Mouse (Mus musculus) hematopoietic stem cell, adult 5-6 weeks (primary cell): Measurements from ENCODE around the gene Proz. TPM values are rescaled to one million over a fixed set of nuclear protein-coding genes. Genes with fewer than 3 reads are reported as not detected.
"Not testable (repeated sequence)": the region's sequence is repeated elsewhere in the genome, so short reads cannot be mapped to it uniquely, and the experiment has no call there.

Experiments used
- ATAC-seq, 2 experiments: fragments of 125-278 bp in 1 of 2; replicated peaks in 1 of 2; 2 replicates each; pipeline ENCODE4 v1.8.0; 2016 to 2017; ENCODE audit warnings: inconsistent platforms in 2 of 2, mild to moderate bottlenecking in 2 of 2, moderate number of reproducible peaks in 2 of 2, low read depth in 1 of 2, moderate TSS enrichment in 1 of 2; ENCODE audit not compliant: low FRiP score in 2 of 2, poor library complexity in 2 of 2, severe bottlenecking in 2 of 2, insufficient read depth in 1 of 2, low TSS enrichment in 1 of 2
- total RNA-seq: library from RNA; stranded (forward); fragments of 172-1452, 232-1000 nt; gene quantifications from 2 replicates; pipeline ENCODE4 v1.2.3, GENCODE M21; 2017

Proz gene
- total RNA-seq, result not detected in 2 replicates

GRCm38 (mm10) chr8:13060441-13061150 is at the start of gene Proz:
Gene Proz (plus strand): TSS chr8:13060914.
- ATAC-seq, result no peak

DNA sequence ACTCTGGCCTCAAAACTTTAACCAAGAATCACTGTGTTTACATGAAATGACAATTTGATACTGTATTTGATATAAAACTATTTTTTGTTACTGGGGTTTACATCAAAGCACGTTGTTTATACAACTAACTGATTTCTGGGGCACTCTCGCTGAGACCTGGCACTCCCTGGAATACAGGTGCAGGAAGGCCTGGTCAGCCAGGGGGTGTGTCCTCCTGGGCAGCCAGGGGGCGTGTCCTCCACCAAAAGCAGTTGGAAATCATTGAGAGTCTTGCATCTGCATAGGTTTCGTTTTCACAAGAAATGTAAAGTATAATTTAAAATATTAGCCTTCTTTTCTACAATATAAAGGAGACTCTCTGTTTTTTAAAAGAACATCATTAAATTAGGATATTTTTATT is 41.2 kb upstream of the Proz start:
- ATAC-seq, result no peak

- ATAC-seq, result peak in 1 of 2 experiments; percentile 24; a peak in 1 of 4 replicates
Measured at GRCm38 (mm10) chr8:13021830-13022229, 38.9 kb upstream of the Proz start.

GRCm38 (mm10) chr8:13025487-13026224 is 35.1 kb upstream of the Proz start, which contains the start of gene F7:
Gene F7 (plus strand): TSS chr8:13026034.
- ATAC-seq, result no peak

DNA sequence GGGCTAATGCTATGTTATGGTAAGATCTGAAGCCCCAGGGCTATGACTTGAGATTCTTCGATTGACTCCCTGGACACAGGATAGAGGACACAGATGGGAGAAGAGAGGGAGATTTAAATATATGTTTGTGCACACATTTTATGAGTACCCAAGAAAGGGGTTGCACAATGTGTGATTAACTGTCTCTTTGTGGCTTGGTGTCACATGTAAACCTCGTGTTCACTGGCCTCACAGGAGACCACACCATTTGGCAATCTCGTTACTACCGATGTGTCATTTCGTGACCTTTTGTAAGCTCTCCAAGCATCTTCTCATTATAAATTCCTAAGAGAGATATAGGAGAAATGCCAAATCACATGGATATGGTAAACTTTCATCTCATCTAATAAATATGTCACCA is 33.1 kb upstream of the Proz start:
- ATAC-seq, result peak in 1 of 2 experiments; percentile 29; a peak in 1 of 4 replicates

GRCm38 (mm10) chr8:13028482-13028881 is 32.2 kb upstream of the Proz start:
- peak in 1 of 2 experiments; percentile 15; a peak in 1 of 4 replicates for ATAC-seq

DNA sequence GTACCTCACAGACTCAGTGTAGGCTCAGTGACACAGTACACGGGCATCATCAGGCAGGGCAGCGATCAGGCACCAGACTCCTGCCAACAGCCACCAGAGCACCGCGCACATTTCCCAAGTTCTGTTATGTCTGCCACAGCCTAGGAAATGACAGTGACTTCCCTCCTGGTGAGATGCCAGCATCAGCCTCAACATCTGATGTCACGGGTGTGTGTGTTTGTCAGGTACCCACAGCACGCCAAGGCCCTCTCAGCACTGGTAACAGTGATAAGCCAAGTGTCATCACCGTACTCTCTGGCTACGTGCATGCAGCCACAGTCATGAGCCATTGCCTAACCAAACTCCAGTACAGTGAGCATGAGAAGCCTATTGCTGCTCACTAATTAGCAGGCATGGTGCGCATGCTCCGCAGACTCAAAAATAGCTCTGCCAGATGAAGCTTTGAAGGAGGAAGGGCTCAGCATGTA is 24.3 kb upstream of the Proz start:
- ATAC-seq, result peak; percentile 22 to 49; a peak in 2 of 4 replicates

- ATAC-seq, result peak; percentile 22 to 27; a peak in 1 of 4 replicates
Measured at GRCm38 (mm10) chr8:13037015-13037414, 23.7 kb upstream of the Proz start, which contains the start of gene F10. Gene F10 (plus strand): TSS chr8:13037308.

GRCm38 (mm10) chr8:13037569-13037968 is 23.1 kb upstream of the Proz start:
- no peak for ATAC-seq

DNA sequence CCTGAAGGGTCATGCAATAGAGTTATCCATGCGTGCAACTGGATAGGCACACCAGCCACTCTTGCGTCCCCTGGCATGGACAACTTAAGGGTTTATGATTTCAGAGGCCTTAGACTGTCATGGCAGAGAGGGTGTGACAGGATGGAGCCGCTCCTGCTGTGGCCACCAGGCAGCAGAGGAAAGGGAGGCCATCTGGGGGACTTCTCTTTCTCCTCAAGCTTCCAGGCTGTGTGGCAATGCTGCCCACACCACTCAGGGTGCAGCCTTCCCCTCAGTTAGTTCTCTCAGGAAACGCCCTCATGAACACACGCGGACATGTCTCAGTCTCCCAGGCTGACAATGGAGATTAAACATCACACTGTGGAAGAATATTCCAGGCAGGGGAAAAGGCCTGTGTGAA is 21.7 kb upstream of the Proz start:
- ATAC-seq, result peak; percentile 35 to 59; a peak in 2 of 4 replicates

GRCm38 (mm10) chr8:13041459-13041858 is 19.3 kb upstream of the Proz start:
- no peak for ATAC-seq

DNA sequence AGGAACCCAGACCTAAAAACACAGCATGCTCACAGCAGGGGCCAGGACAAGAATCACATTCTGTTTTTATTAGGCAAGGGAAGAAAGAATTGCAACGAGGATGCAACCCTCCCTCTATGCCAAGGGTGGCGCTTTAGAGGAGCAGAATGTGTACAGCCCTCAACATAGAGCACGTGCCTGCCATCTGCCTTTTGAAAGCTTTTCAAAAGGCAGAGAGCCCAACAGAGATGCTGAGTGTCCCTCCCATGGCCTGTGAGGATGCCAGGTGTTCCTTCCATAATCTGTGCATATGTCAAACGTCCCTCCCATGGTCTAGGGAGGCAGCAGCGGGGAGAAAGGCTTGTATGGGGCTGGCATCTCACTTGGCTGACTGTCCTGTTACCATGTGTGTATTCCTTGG is 13.1 kb upstream of the Proz start:
- no peak for ATAC-seq

- ATAC-seq, result no peak
Measured at GRCm38 (mm10) chr8:13050550-13050949, 10.2 kb upstream of the Proz start.

- no peak for ATAC-seq
Measured at GRCm38 (mm10) chr8:13057351-13057750, 3.4 kb upstream of the Proz start.

GRCm38 (mm10) chr8:13063112-13063511 is 2.4 kb downstream of the Proz start:
- no peak for ATAC-seq

DNA sequence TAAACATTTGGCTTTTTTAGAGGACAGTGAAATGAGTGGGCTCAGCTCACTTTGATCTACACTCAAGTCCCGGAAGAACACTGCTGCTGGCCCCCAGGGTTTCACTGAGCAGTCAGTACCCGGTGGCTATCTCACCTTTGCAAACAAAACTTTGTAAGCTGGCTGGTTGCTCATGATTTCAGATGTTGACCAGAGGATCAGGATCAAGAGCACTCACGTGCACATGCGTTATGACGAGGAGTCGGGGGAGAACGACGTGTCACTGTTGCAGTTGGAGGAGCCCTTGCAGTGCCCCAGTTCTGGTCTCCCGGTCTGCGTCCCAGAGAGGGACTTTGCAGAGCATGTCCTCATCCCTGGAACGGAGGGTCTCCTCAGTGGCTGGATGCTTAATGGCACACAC is 12.5 kb downstream of the Proz start:
- no peak for ATAC-seq

GRCm38 (mm10) chr8:13075044-13075443 is 14.3 kb downstream of the Proz start:
- ATAC-seq, result peak; percentile 27 to 72; a peak in 1 of 4 replicates

DNA sequence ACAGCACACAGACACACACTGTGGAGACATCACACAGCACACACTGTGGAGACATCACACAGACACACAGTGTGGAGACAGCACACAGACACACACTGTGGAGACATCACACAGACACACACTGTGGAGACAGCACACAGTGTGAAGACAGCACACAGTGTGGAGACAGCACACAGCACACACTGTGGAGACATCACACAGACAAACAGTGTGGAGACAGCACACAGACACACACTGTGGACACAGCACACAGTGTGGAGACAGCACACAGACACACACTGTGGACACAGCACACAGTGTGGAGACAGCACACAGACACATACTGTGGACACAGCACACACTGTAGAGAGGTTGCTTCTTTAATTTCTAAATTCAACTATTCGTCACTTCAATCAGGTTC is 14.9 kb downstream of the Proz start:
- not testable (repeated sequence) for ATAC-seq
